Mouse (Mus musculus) cortical plate, adult 2 months (tissue): ENCODE results near the gene Frmd8.

Experiments used
- CTCF ChIP-seq: fragments of 200-500 bp; IDR thresholded peaks from 2 replicates; pipeline ENCODE4 v1.5.1; 2011; ENCODE audit warnings: mild to moderate bottlenecking, control low read depth, low read length; ENCODE audit not compliant: insufficient read depth; ENCODE audit errors: extremely low read depth
- POLR2A ChIP-seq: fragments of 200-500 bp; IDR thresholded peaks from 2 replicates; pipeline ENCODE4 v1.6.1; 2011; ENCODE audit warnings: mild to moderate bottlenecking, low read length, control low read depth; ENCODE audit not compliant: insufficient read depth; ENCODE audit errors: extremely low read depth

DNA sequence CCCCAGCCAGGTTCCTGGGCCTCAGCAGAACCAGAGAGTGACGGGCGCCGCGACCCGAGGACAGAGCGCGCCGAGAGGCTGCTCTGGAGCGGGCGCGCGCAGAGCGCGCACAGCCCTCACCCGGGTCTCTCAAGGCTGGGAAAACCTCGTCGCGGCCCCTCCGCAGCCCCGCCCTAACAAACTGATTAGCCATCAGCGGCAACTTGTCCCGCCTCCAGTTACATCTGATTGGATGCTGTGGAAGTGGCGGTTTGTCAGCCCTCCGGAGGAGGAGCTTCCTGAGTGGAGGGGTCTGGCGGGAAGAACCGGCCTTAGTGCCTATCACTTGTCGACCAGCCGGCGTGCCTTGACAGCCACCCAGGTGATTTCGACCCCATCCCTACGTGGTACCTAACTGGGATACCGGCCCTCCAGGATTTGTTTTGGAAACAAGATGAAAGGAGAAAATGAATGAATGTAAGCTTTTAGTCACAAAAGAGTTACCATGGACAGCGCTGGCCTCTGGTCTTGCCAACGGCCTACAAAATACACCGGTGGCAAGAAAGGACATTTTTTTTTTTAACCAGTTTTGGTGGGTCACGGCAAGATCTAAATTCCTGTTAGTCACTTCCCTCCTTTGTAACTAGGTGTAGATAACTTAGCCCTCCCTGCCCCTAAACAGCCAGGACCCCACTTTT, 19.1 kb upstream of the Frmd8 start, which contains the start of gene Tigd3:
- no peak for TF ChIP-seq CTCF
- peak; percentile 43; the same call in 1 of the 2 replicates for TF ChIP-seq POLR2A
